Comparison of ENCODE assay signal across 8 mouse cellular contexts in the genomic region with DNA sequence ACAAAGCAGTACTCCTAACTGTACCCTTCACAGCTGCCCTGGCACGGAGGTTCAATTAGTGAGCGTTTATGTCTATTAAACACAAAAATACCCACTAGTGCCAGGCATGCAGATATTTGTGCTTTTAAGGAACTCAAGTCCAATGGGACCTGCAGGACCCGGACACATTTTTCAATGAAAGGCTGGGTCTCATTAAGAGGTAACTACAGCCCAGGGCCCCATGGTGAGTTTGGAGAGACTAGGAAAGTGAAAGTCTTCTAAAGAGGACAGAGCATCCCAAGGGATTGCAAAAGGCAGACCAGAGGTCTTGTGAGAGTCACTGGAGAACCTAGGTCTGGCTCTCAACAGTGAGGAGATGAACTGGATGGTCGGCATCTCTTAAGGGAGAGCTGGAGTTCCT. TPM values are rescaled to one million over a fixed set of nuclear protein-coding genes. Genes with fewer than 3 reads are reported as not detected.
DNase-seq lines count a peak whose midpoint lies in the region; ATAC-seq and TF ChIP-seq lines count a peak whose summit lies in the region.
"Had no signal": no experiment of that assay in that cellular context is flagged by ENCODE, and none has a peak within 500 bp of the region (broad histone marks: within the 10 kb centered on the region; RNA-seq: fewer than 3 reads in every experiment).

No protein-coding gene starts in this region.

- no peak for TF ChIP-seq POLR2A in lung, adult 2 months (IDR thresholded peaks at IDR 0.05; ENCODE audit: borderline replicate concordance, extremely low read depth, low read depth, low read length)

- H3K4me3 ChIP-seq in lung, embryonic 15.5 days = no peak overlapping the region
- no peak overlapping the region for H3K4me3 ChIP-seq in lung, adult 2 months (replicated peaks; ENCODE audit: extremely low read depth, low read depth, low read length)
- peak overlapping the region; percentile 96 for H3K4me3 ChIP-seq in forebrain, embryonic 13.5 days
- H3K4me3 ChIP-seq in limb, embryonic 11.5 days (ENCODE audit: low read depth, low read length) = no peak overlapping the region
- no peak overlapping the region for H3K4me3 ChIP-seq in neural tube, embryonic 14.5 days (ENCODE audit: low read depth, low read length)

- no peak overlapping the region for H3K27ac ChIP-seq in lung, embryonic 15.5 days
- no peak overlapping the region for H3K27ac ChIP-seq in forebrain, embryonic 13.5 days
- H3K27ac ChIP-seq in limb, embryonic 11.5 days (replicated peaks; ENCODE audit: low read depth, low read length) = no peak overlapping the region
- no peak overlapping the region for H3K27ac ChIP-seq in neural tube, embryonic 14.5 days (ENCODE audit: low read depth, low read length)

- no peaks in the 10 kb centered on the region for H3K27me3 ChIP-seq in lung, embryonic 15.5 days
- no peaks in the 10 kb centered on the region for H3K27me3 ChIP-seq in forebrain, embryonic 13.5 days
- H3K27me3 ChIP-seq in limb, embryonic 11.5 days (ENCODE audit: control insufficient read depth, insufficient read depth, low read length) = no peaks in the 10 kb centered on the region
- H3K27me3 ChIP-seq in neural tube, embryonic 14.5 days (ENCODE audit: control insufficient read depth, insufficient read depth, low read length) = no peaks in the 10 kb centered on the region

- TF ChIP-seq CTCF in lung, adult 2 months (IDR thresholded peaks at IDR 0.05; ENCODE audit: insufficient read depth, low read length) = no peak

- no peak for DNase-seq in lung, adult 2 months
- no peak for DNase-seq in limb, embryonic 11.5 days (ENCODE audit: low spot score)
- DNase-seq in urinary bladder, adult 18-20 months (ENCODE audit: low spot score in 2 of 2) = no peak
- DNase-seq in left cerebral cortex, adult 8-10 months (ENCODE audit: low spot score in 2 of 2) = no peak
- DNase-seq: cerebellum, adult 9-11 months had no signal

- H3K4me1 ChIP-seq in lung, embryonic 15.5 days = peaks cover 29% of the 10 kb centered on the region
- no peaks in the 10 kb centered on the region; the same call in 1 of the 2 replicates for H3K4me1 ChIP-seq in lung, adult 2 months (ENCODE audit: control insufficient read depth, insufficient read depth, low read length)
- peaks cover 24% of the 10 kb centered on the region for H3K4me1 ChIP-seq in forebrain, embryonic 13.5 days
- peaks cover 15% of the 10 kb centered on the region; the same call in 1 of the 2 replicates for H3K4me1 ChIP-seq in limb, embryonic 11.5 days (ENCODE audit: control insufficient read depth, insufficient read depth, low read length)
- H3K4me1 ChIP-seq in neural tube, embryonic 14.5 days (ENCODE audit: control insufficient read depth, insufficient read depth, low read length) = peaks cover 16% of the 10 kb centered on the region

- peak overlapping the region; percentile 87 for H3K4me2 ChIP-seq in lung, embryonic 15.5 days
- H3K4me2 ChIP-seq in forebrain, embryonic 13.5 days = peak overlapping the region; percentile 98
- H3K4me2 ChIP-seq in limb, embryonic 11.5 days (ENCODE audit: low read depth, severe bottlenecking) = peak overlapping the region; percentile 95; the same call in 1 of the 2 replicates
- peak overlapping the region; percentile 83 for H3K4me2 ChIP-seq in neural tube, embryonic 14.5 days (ENCODE audit: low read depth, low read length)

- H3K36me3 ChIP-seq in lung, embryonic 15.5 days = peaks cover 28% of the 10 kb centered on the region
- peaks cover 39% of the 10 kb centered on the region for H3K36me3 ChIP-seq in forebrain, embryonic 13.5 days (ENCODE audit: poor library complexity, severe bottlenecking)
- peaks cover 10% of the 10 kb centered on the region; the same call in 1 of the 2 replicates for H3K36me3 ChIP-seq in limb, embryonic 11.5 days (ENCODE audit: control insufficient read depth, insufficient read depth, low read length)
- H3K36me3 ChIP-seq in neural tube, embryonic 14.5 days (ENCODE audit: control insufficient read depth, insufficient read depth, low read length) = peaks cover 28% of the 10 kb centered on the region

- WGBS in lung, embryonic 15.5 days = 81% methylated on average over 4 of the region's 4 CpGs
- WGBS in lung, adult 2 months = 75% methylated on average over 4 of the region's 4 CpGs
- 84% methylated on average over 4 of the region's 4 CpGs for WGBS in forebrain, embryonic 13.5 days
- WGBS in limb, embryonic 11.5 days = 85% methylated on average over 4 of the region's 4 CpGs
- WGBS in neural tube, embryonic 14.5 days = 86% methylated on average over 4 of the region's 4 CpGs

- no peaks in the 10 kb centered on the region for H3K9me3 ChIP-seq in lung, embryonic 15.5 days
- no peaks in the 10 kb centered on the region for H3K9me3 ChIP-seq in forebrain, embryonic 13.5 days (replicated peaks)
- H3K9me3 ChIP-seq in limb, embryonic 11.5 days (ENCODE audit: control insufficient read depth, low read length) = no peaks in the 10 kb centered on the region
- H3K9me3 ChIP-seq in neural tube, embryonic 14.5 days (ENCODE audit: control insufficient read depth, low read length) = no peaks in the 10 kb centered on the region

- ATAC-seq in lung, embryonic 15.5 days (ENCODE audit: borderline replicate concordance, extremely low read depth, low FRiP score, low TSS enrichment) = no peak
- ATAC-seq in forebrain, embryonic 13.5 days = no peak
- no peak for ATAC-seq in limb, embryonic 11.5 days (ENCODE audit: insufficient number of reproducible peaks, low FRiP score, low TSS enrichment, low read depth)
- ATAC-seq in neural tube, embryonic 14.5 days (ENCODE audit: low read depth) = no peak

- peak overlapping the region; percentile 73; the same call in 1 of the 2 replicates for H3K9ac ChIP-seq in lung, embryonic 15.5 days
- peak overlapping the region; percentile 84 for H3K9ac ChIP-seq in forebrain, embryonic 13.5 days
- H3K9ac ChIP-seq in limb, embryonic 11.5 days (ENCODE audit: low read length) = no peak overlapping the region; the same call in 1 of the 2 replicates
- no peak overlapping the region for H3K9ac ChIP-seq in neural tube, embryonic 14.5 days (replicated peaks; ENCODE audit: low read depth, low read length)

RNA-seq across cellular contexts. Expression of a gene that starts 1.8 kb away (rescaled TPM):
- 109 and 114 TPM in 2 replicates for polyA plus RNA-seq in lung, embryonic 15.5 days (2015; fragmentation: Nextera tagmentation; extraction: Ambion mirVana)
- polyA plus RNA-seq in lung, adult 2 months (2012; rRNA removed) = 115 and 169 TPM in 2 replicates
- 132 and 139 TPM in 2 replicates for polyA plus RNA-seq in forebrain, embryonic 13.5 days (2015; fragmentation: Nextera tagmentation; extraction: Ambion mirVana)
- 120 and 121 TPM in 2 replicates for polyA plus RNA-seq in limb, embryonic 11.5 days (2014; fragmentation: Nextera tagmentation; extraction: Ambion mirVana)
- polyA plus RNA-seq in neural tube, embryonic 14.5 days (2014; fragmentation: Nextera tagmentation; extraction: Ambion mirVana) = 195 and 199 TPM in 2 replicates
- total RNA-seq in left cerebral cortex, adult 8-10 months (2022) = 10 to 100 TPM; 70.0 to 79.5 (median 71.9) TPM

RNA-seq across cellular contexts. Expression of a gene that starts 18.5 kb away (rescaled TPM):
- polyA plus RNA-seq in lung, embryonic 15.5 days (2015; fragmentation: Nextera tagmentation; extraction: Ambion mirVana) = 35.3 and 46.2 TPM in 2 replicates
- 36.2 and 42.2 TPM in 2 replicates for polyA plus RNA-seq in lung, adult 2 months (2012; rRNA removed)
- 9.3 and 11.1 TPM in 2 replicates for polyA plus RNA-seq in forebrain, embryonic 13.5 days (2015; fragmentation: Nextera tagmentation; extraction: Ambion mirVana)
- 31.7 and 44.4 TPM in 2 replicates for polyA plus RNA-seq in limb, embryonic 11.5 days (2014; fragmentation: Nextera tagmentation; extraction: Ambion mirVana)
- polyA plus RNA-seq in neural tube, embryonic 14.5 days (2014; fragmentation: Nextera tagmentation; extraction: Ambion mirVana) = 11.2 and 12.1 TPM in 2 replicates
- total RNA-seq in left cerebral cortex, adult 8-10 months (2022) = 10 to 100 TPM; 20.2 to 21.5 (median 20.9) TPM

RNA-seq across cellular contexts. Expression of a gene that starts 22.6 kb away (rescaled TPM):
- polyA plus RNA-seq in lung, embryonic 15.5 days (2015; fragmentation: Nextera tagmentation; extraction: Ambion mirVana) = 18.7 and 20.2 TPM in 2 replicates
- polyA plus RNA-seq in lung, adult 2 months (2012; rRNA removed) = not detected in 2 replicates
- 10.6 and 11.9 TPM in 2 replicates for polyA plus RNA-seq in forebrain, embryonic 13.5 days (2015; fragmentation: Nextera tagmentation; extraction: Ambion mirVana)
- 8.9 and 10.0 TPM in 2 replicates for polyA plus RNA-seq in limb, embryonic 11.5 days (2014; fragmentation: Nextera tagmentation; extraction: Ambion mirVana)
- polyA plus RNA-seq in neural tube, embryonic 14.5 days (2014; fragmentation: Nextera tagmentation; extraction: Ambion mirVana) = 0.43 and 0.76 TPM in 2 replicates
- under 1 TPM; 0.25 to 0.60 (median 0.34) TPM for total RNA-seq in left cerebral cortex, adult 8-10 months (2022)

RNA-seq across cellular contexts. Expression of a gene that starts 36.9 kb away (rescaled TPM):
- polyA plus RNA-seq in lung, embryonic 15.5 days (2015; fragmentation: Nextera tagmentation; extraction: Ambion mirVana) = 4.2 and 6.7 TPM in 2 replicates
- polyA plus RNA-seq in lung, adult 2 months (2012; rRNA removed) = 146 and 205 TPM in 2 replicates
- 5.5 and 6.0 TPM in 2 replicates for polyA plus RNA-seq in forebrain, embryonic 13.5 days (2015; fragmentation: Nextera tagmentation; extraction: Ambion mirVana)
- polyA plus RNA-seq in limb, embryonic 11.5 days (2014; fragmentation: Nextera tagmentation; extraction: Ambion mirVana) = 0.65 and 0.88 TPM in 2 replicates
- 9.8 and 13.7 TPM in 2 replicates for polyA plus RNA-seq in neural tube, embryonic 14.5 days (2014; fragmentation: Nextera tagmentation; extraction: Ambion mirVana)
- total RNA-seq in left cerebral cortex, adult 8-10 months (2022) = 10 to 100 TPM; 58.1 to 64.3 (median 61.1) TPM

Comparison
In these comparisons a context has a peak if more than half of its experiments do, and no peak if none do; other contexts are left out.
1. H3K9ac ChIP-seq: peak in lung, embryonic 15.5 days (single experiment) and forebrain, embryonic 13.5 days (single experiment); none in limb, embryonic 11.5 days (single experiment) and neural tube, embryonic 14.5 days (single experiment).
2. Peak in every context shown above with its lines, with median percentiles within 50 percentile points of each other: H3K4me2 ChIP-seq.